In the genomic region with DNA sequence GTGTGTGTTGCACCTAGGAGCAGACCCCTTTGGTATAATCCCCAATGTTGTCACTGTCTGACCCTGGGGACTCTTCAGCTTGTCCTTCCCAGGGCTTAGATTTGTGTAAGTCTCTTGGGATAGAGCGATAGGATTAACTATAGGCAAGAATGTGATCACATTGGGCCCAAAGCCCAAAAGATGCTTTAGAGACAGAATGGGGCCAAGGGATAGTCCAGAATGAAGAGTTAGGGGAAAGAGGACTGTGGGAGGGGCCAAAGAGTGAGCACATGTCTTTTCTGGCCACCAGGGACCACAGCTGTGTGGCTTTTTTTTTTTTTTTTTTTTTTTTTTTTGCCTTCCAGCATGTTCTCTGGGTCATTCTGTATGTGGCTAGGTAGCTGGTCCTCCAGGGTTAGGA, we compare ENCODE assay signal across 27 mouse cellular contexts. TPM values are rescaled to one million over a fixed set of nuclear protein-coding genes. Genes with fewer than 3 reads are reported as not detected.
DNase-seq lines count a peak whose midpoint lies in the region; ATAC-seq and TF ChIP-seq lines count a peak whose summit lies in the region.
"Had no signal": no experiment of that assay in that cellular context is flagged by ENCODE, and none has a peak within 500 bp of the region (broad histone marks: within the 10 kb centered on the region; RNA-seq: fewer than 3 reads in every experiment).

No protein-coding gene starts in this region.

- no peak overlapping the region for H3K9ac ChIP-seq in hindbrain, postnatal 0 days (replicated peaks; ENCODE audit: low read length)
- no peak overlapping the region for H3K9ac ChIP-seq in ES-E14 (ENCODE audit: insufficient read depth, low read depth, low read length, poor library complexity, severe bottlenecking)
- H3K9ac ChIP-seq in embryonic facial prominence, embryonic 14.5 days (ENCODE audit: low read depth, low read length): no peak overlapping the region
- H3K9ac ChIP-seq in limb, embryonic 13.5 days: no peak overlapping the region
- H3K9ac ChIP-seq: embryonic facial prominence, embryonic 13.5 days; heart, embryonic 15.5 days; hindbrain, embryonic 14.5 days; liver, embryonic 14.5 days; neural tube, embryonic 12.5 days had no signal

- TF ChIP-seq CTCF in hindbrain, postnatal 0 days (IDR thresholded peaks at IDR 0.05; ENCODE audit: low read depth): no peak

- H3K27me3 ChIP-seq in hindbrain, embryonic 10.5 days (ENCODE audit: insufficient read depth, poor library complexity, severe bottlenecking): peaks cover 9% of the 10 kb centered on the region
- H3K27me3 ChIP-seq in hindbrain, postnatal 0 days (ENCODE audit: insufficient read depth, low read length): no peaks in the 10 kb centered on the region
- H3K27me3 ChIP-seq in embryonic facial prominence, embryonic 14.5 days (replicated peaks; ENCODE audit: control insufficient read depth, insufficient read depth, low read length): no peaks in the 10 kb centered on the region
- H3K27me3 ChIP-seq in limb, embryonic 13.5 days: no peaks in the 10 kb centered on the region
- H3K27me3 ChIP-seq: embryonic facial prominence, embryonic 13.5 days; heart, embryonic 15.5 days; neural tube, embryonic 12.5 days had no signal

- DNase-seq in hindbrain, embryonic 10.5 days (ENCODE audit: low spot score): no peak
- DNase-seq in hindbrain, postnatal 0 days (ENCODE audit: low spot score): no peak
- DNase-seq in ES-E14 (ENCODE audit: low read depth, low spot score): no peak
- peak; percentile 61 for DNase-seq in embryonic facial prominence, embryonic 14.5 days (ENCODE audit: low spot score)
- DNase-seq in urinary bladder, adult 2 months (ENCODE audit: low spot score): no peak
- DNase-seq in thymus, adult 18-20 months: no peak
- DNase-seq: adrenal gland, adult 2 months; cerebellum, adult 11-12 months; cerebellum, postnatal 10 days; heart, postnatal 36 days; kidney, adult 2 months; left cerebral cortex, postnatal 4 days; right cerebral cortex, postnatal 4 days; thymus, postnatal 4 days had no signal

- no peaks in the 10 kb centered on the region for H3K9me3 ChIP-seq in hindbrain, embryonic 10.5 days
- no peaks in the 10 kb centered on the region for H3K9me3 ChIP-seq in hindbrain, postnatal 0 days (ENCODE audit: low read length)
- H3K9me3 ChIP-seq in ES-E14 (ENCODE audit: control insufficient read depth, insufficient read depth, low read depth, low read length): no peaks in the 10 kb centered on the region
- H3K9me3 ChIP-seq in embryonic facial prominence, embryonic 14.5 days (ENCODE audit: control insufficient read depth, low read length): no peaks in the 10 kb centered on the region
- H3K9me3 ChIP-seq in limb, embryonic 13.5 days: no peaks in the 10 kb centered on the region
- H3K9me3 ChIP-seq: embryonic facial prominence, embryonic 13.5 days; heart, embryonic 15.5 days; neural tube, embryonic 12.5 days had no signal

- no peak overlapping the region for H3K4me2 ChIP-seq in hindbrain, postnatal 0 days (ENCODE audit: low read depth, low read length)
- no peak overlapping the region for H3K4me2 ChIP-seq in embryonic facial prominence, embryonic 14.5 days (ENCODE audit: low read depth, low read length)
- H3K4me2 ChIP-seq in limb, embryonic 13.5 days (replicated peaks): no peak overlapping the region
- H3K4me2 ChIP-seq: heart, embryonic 15.5 days; hindbrain, embryonic 14.5 days; neural tube, embryonic 12.5 days had no signal

- peak overlapping the region; percentile 66; the same call in 1 of the 2 replicates for H3K27ac ChIP-seq in hindbrain, embryonic 10.5 days
- H3K27ac ChIP-seq in hindbrain, postnatal 0 days: no peak overlapping the region
- no peak overlapping the region for H3K27ac ChIP-seq in ES-E14 (ENCODE audit: insufficient read depth, low read depth, low read length, poor library complexity, severe bottlenecking)
- peak overlapping the region; percentile 65 for H3K27ac ChIP-seq in embryonic facial prominence, embryonic 14.5 days (replicated peaks; ENCODE audit: low read depth, low read length)
- H3K27ac ChIP-seq in limb, embryonic 13.5 days: peak overlapping the region; percentile 48; the same call in 1 of the 2 replicates
- H3K27ac ChIP-seq: heart, embryonic 15.5 days; hindbrain, embryonic 14.5 days; kidney, postnatal 0 days; liver, embryonic 14.5 days; macrophage; neural tube, embryonic 12.5 days had no signal

- 64% methylated on average over 1 of the region's 1 CpGs for WGBS in hindbrain, embryonic 10.5 days
- 72% methylated on average over 1 of the region's 1 CpGs for WGBS in hindbrain, postnatal 0 days
- WGBS in embryonic facial prominence, embryonic 14.5 days: 48% methylated on average over 1 of the region's 1 CpGs
- 90% methylated on average over 1 of the region's 1 CpGs for WGBS in limb, embryonic 13.5 days

- in situ Hi-C loops in ES-E14 (cut with MboI; ENCODE audit: low sequenced_read_pairs in 2 of 2, unreplicated experiment in 2 of 2): no loop called here

- peaks cover 87% of the 10 kb centered on the region for H3K36me3 ChIP-seq in hindbrain, embryonic 10.5 days
- no peaks in the 10 kb centered on the region for H3K36me3 ChIP-seq in hindbrain, postnatal 0 days (ENCODE audit: insufficient read depth, low read length)
- H3K36me3 ChIP-seq in ES-E14 (ENCODE audit: control insufficient read depth, insufficient read depth, low read length, poor library complexity, severe bottlenecking): peaks cover 59% of the 10 kb centered on the region
- peaks cover 81% of the 10 kb centered on the region for H3K36me3 ChIP-seq in embryonic facial prominence, embryonic 14.5 days (ENCODE audit: control insufficient read depth, insufficient read depth, low read length)
- peaks cover 71% of the 10 kb centered on the region for H3K36me3 ChIP-seq in limb, embryonic 13.5 days
- H3K36me3 ChIP-seq: G1E had no signal

- ATAC-seq in hindbrain, postnatal 0 days: no peak
- peak; percentile 7; the same call in 1 of the 2 replicates for ATAC-seq in embryonic facial prominence, embryonic 14.5 days (ENCODE audit: low read depth)
- ATAC-seq in limb, embryonic 13.5 days (ENCODE audit: low FRiP score, low read depth): peak; percentile 3; the same call in 1 of the 2 replicates
- ATAC-seq: Patski had no signal

- peaks cover 77% of the 10 kb centered on the region for H3K4me1 ChIP-seq in hindbrain, embryonic 10.5 days (replicated peaks)
- no peaks in the 10 kb centered on the region for H3K4me1 ChIP-seq in hindbrain, postnatal 0 days (ENCODE audit: insufficient read depth, low read length)
- H3K4me1 ChIP-seq in ES-E14 (ENCODE audit: control insufficient read depth in 2 of 2, insufficient read depth in 2 of 2, low read length in 2 of 2, poor library complexity in 1 of 2): peaks cover 0 to 2% of the 10 kb centered on the region in 2 experiments; a peak in 1 of 4 replicates
- H3K4me1 ChIP-seq in embryonic facial prominence, embryonic 14.5 days (ENCODE audit: control insufficient read depth, insufficient read depth, low read length): peaks cover 15% of the 10 kb centered on the region
- H3K4me1 ChIP-seq in limb, embryonic 13.5 days: peaks cover 54% of the 10 kb centered on the region
- H3K4me1 ChIP-seq: heart, embryonic 15.5 days had no signal

- H3K4me3 ChIP-seq in hindbrain, embryonic 10.5 days: no peak overlapping the region
- H3K4me3 ChIP-seq in hindbrain, postnatal 0 days (ENCODE audit: low read length): no peak overlapping the region
- H3K4me3 ChIP-seq in ES-E14 (ENCODE audit: insufficient read depth in 1 of 2, low read depth in 1 of 2, low read length in 2 of 2, poor library complexity in 1 of 2, severe bottlenecking in 1 of 2): no peak overlapping the region
- H3K4me3 ChIP-seq in embryonic facial prominence, embryonic 14.5 days (ENCODE audit: low read depth, low read length): no peak overlapping the region
- no peak overlapping the region for H3K4me3 ChIP-seq in limb, embryonic 13.5 days
- H3K4me3 ChIP-seq: embryonic facial prominence, embryonic 13.5 days; heart, embryonic 15.5 days; neural tube, embryonic 12.5 days had no signal

TF ChIP-seq in ES-E14, 5 proteins besides CTCF, POLR2A, EP300 and RAD21:
- TF ChIP-seq ZNF384 (IDR thresholded peaks at IDR 0.05; ENCODE audit: low read depth, low read length) (peak; percentile 76; the same call in 1 of the 2 replicates), MAFK (IDR thresholded peaks at IDR 0.05; ENCODE audit: insufficient read depth, low read depth, low read length) (no peak)

RNA-seq across cellular contexts. Expression of a gene that starts 46.6 kb away (rescaled TPM):
- 0.63 and 0.73 TPM in 2 replicates for polyA plus RNA-seq in hindbrain, embryonic 10.5 days (2016; fragmentation: Nextera tagmentation; extraction: Ambion mirVana)
- 1.4 and 1.9 TPM in 2 replicates for total RNA-seq in hindbrain, postnatal 0 days (2014; rRNA removed)
- 0.81 and 1.3 TPM in 2 replicates for polyA plus RNA-seq in hindbrain, postnatal 0 days (2015; fragmentation: Nextera tagmentation; extraction: Ambion mirVana)
- total RNA-seq in ES-E14 (2012; rRNA removed): 4.0 and 5.7 TPM in 2 replicates
- 5.0 TPM in 2 replicates for polyA plus RNA-seq in embryonic facial prominence, embryonic 14.5 days (2014; fragmentation: Nextera tagmentation; extraction: Ambion mirVana)
- 2.9 and 3.1 TPM in 2 replicates for polyA plus RNA-seq in limb, embryonic 13.5 days (2015; fragmentation: Nextera tagmentation; extraction: Ambion mirVana)
- 0.04 and 0.12 TPM in 2 replicates for polyA plus RNA-seq in urinary bladder, adult 2 months (2012; rRNA removed)
- total RNA-seq: gastrocnemius, adult 8-10 months had no signal
- polyA plus RNA-seq: G1E; gonadal fat pad, adult 2 months; large intestine, adult 2 months; macrophage; Patski had no signal

Comparison
In these comparisons a context has a peak if more than half of its experiments do, and no peak if none do; other contexts are left out.
1. H3K27ac ChIP-seq: peak in hindbrain, embryonic 10.5 days (single experiment), embryonic facial prominence, embryonic 14.5 days (single experiment) and limb, embryonic 13.5 days (single experiment); none in hindbrain, postnatal 0 days (single experiment) and ES-E14 (single experiment).